Mouse (Mus musculus): ENCODE measurements around the gene Soat2.

Gene Soat2

GRCm38 (mm10) chr15:102188096-102188495, 37.8 kb downstream of the Soat2 start:
- no peak for DNase-seq (ENCODE audit: low spot score in 2 of 2)

GRCm38 (mm10) chr15:102188883-102189282, 38.6 kb downstream of the Soat2 start:
- DNase-seq (ENCODE audit: low spot score in 2 of 2): no peak

- DNase-seq (ENCODE audit: low spot score in 2 of 2): no peak
Observed at GRCm38 (mm10) chr15:102191699-102192098, 41.4 kb downstream of the Soat2 start.

GRCm38 (mm10) chr15:102192271-102192812, 42.0 kb downstream of the Soat2 start:
- no peak for DNase-seq (ENCODE audit: low spot score in 2 of 2)

- no peak for DNase-seq (ENCODE audit: low spot score in 2 of 2)
Observed at GRCm38 (mm10) chr15:102192820-102193386, 42.6 kb downstream of the Soat2 start.

GRCm38 (mm10) chr15:102193652-102194051, 43.3 kb downstream of the Soat2 start:
- DNase-seq (ENCODE audit: low spot score in 2 of 2): no peak

- no peak for DNase-seq (ENCODE audit: low spot score in 2 of 2)
Observed at GRCm38 (mm10) chr15:102194439-102194838, 44.1 kb downstream of the Soat2 start.

GRCm38 (mm10) chr15:102195373-102195772, 45.0 kb downstream of the Soat2 start:
- DNase-seq (ENCODE audit: low spot score in 2 of 2): no peak

- no peak for DNase-seq (ENCODE audit: low spot score in 2 of 2)
Observed at GRCm38 (mm10) chr15:102198841-102199240, 48.5 kb downstream of the Soat2 start.

- DNase-seq (ENCODE audit: low spot score in 2 of 2): peak; percentile 98
Observed at GRCm38 (mm10) chr15:102202971-102203834, 52.9 kb downstream of the Soat2 start, which contains the start of gene Zfp740. Gene Zfp740 (plus strand): TSS chr15:102203249.

GRCm38 (mm10) chr15:102203835-102204381, 53.6 kb downstream of the Soat2 start:
- DNase-seq (ENCODE audit: low spot score in 2 of 2): peak; percentile 77 to 79

- no peak for DNase-seq (ENCODE audit: low spot score in 2 of 2)
Observed at GRCm38 (mm10) chr15:102204674-102205505, 54.6 kb downstream of the Soat2 start, which contains the start of gene Csad. Gene Csad (minus strand): TSS chr15:102204724.

GRCm38 (mm10) chr15:102205779-102206178, 55.5 kb downstream of the Soat2 start:
- DNase-seq (ENCODE audit: low spot score in 2 of 2): peak; percentile 80

GRCm38 (mm10) chr15:102207351-102207750, 57.0 kb downstream of the Soat2 start:
- DNase-seq (ENCODE audit: low spot score in 2 of 2): no peak

- no peak for DNase-seq (ENCODE audit: low spot score in 2 of 2)
Observed at GRCm38 (mm10) chr15:102208092-102208561, 57.8 kb downstream of the Soat2 start.

GRCm38 (mm10) chr15:102209114-102209513, 58.8 kb downstream of the Soat2 start:
- DNase-seq (ENCODE audit: low spot score in 2 of 2): no peak

- no peak for DNase-seq (ENCODE audit: low spot score in 2 of 2)
Observed at GRCm38 (mm10) chr15:102210816-102211215, 60.5 kb downstream of the Soat2 start.

- DNase-seq (ENCODE audit: low spot score in 2 of 2): no peak
Observed at GRCm38 (mm10) chr15:102211895-102212294, 61.6 kb downstream of the Soat2 start.

All from right cerebral cortex, postnatal 10 days (tissue).